Mouse (Mus musculus): Measurements from ENCODE around the gene Scrn1. TPM values are rescaled to one million over a fixed set of nuclear protein-coding genes. Genes with fewer than 3 reads are reported as not detected.

Scrn1 gene
- polyA plus RNA-seq, 1 experiment from 2014 or later, result 86.4 TPM

DNA sequence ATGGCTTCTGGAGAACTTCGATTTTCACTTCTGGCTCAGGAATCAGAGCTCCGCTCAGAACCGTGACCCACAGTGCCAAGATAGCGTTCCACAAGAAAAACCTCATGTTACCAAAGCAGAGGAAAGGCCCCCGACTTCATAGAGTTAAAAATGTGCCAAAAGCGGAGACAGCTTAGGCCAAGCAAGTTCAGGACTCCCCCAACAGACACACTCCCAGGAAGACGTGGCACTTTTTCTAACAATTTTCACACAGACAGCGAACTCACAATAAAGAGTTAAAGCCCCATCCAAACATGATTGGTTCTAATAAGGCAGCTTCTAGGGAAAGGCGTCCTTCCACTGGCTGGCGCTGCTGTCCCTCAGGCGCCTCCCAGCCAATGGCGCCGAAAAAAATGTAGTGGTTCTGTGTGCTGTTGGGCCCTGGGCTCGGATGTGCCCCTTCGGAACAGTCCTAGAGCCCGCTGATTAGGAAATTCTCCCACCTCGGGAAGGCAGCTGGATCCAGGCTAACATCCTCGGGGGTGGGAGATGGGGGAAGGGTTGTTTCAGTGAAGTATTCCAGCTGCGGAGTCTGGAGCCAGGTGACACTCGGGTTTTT is 26.7 kb upstream of the Scrn1 start:
- peak; percentile 78 for ATAC-seq (ENCODE audit: low FRiP score, low read depth)
- H3K36me3 ChIP-seq, result no peaks in the 10 kb centered on the region
- H3K27me3 ChIP-seq, result no peaks in the 10 kb centered on the region
- WGBS, result 1% methylated on average over 20 of the region's 20 CpGs
- peaks cover 46% of the 10 kb centered on the region for H3K4me1 ChIP-seq
- peak overlapping the region; percentile 32; the same call in 1 of the 2 replicates for H3K27ac ChIP-seq (replicated peaks)
- H3K4me2 ChIP-seq (replicated peaks), result peak overlapping the region; percentile 77
- peak overlapping the region; percentile 62 for H3K9ac ChIP-seq (replicated peaks)
- peak overlapping the region; percentile 56 for H3K4me3 ChIP-seq
- H3K9me3 ChIP-seq, result no peaks in the 10 kb centered on the region

DNA sequence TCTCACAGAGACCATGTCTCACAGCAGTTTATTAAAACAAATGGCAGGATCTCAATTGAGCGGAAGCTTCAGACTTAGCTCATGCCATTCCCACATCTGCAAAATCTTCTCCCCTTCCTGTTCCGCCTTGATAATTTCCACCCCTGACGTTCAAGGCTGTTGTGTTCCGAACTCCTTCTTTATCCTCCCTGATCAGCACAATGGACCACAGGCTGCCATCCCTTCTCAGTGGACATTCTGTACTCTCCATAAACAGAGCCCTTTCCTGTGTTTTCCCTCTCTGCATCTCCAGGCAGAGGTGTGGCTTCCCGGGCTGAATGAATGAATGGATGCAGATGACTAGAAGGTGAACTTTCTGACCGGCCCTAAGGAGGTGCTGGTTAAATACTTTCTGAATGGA is 25.5 kb upstream of the Scrn1 start:
- Histone ChIP-seq H3K27ac (replicated peaks) (no peak overlapping the region), H3K4me2 (replicated peaks) (peak overlapping the region; percentile 20), H3K4me1 (peaks cover 39% of the 10 kb centered on the region), H3K36me3 (no peaks in the 10 kb centered on the region), H3K4me3 (no peak overlapping the region), H3K27me3 (no peaks in the 10 kb centered on the region), H3K9me3 (no peaks in the 10 kb centered on the region), H3K9ac (replicated peaks) (no peak overlapping the region; the same call in 1 of the 2 replicates)
- ATAC-seq (ENCODE audit: low FRiP score, low read depth), result no peak
- WGBS, result 46% methylated on average over 6 of the region's 6 CpGs

GRCm38 (mm10) chr6:54590691-54591090 is 24.4 kb upstream of the Scrn1 start:
- H3K4me1 ChIP-seq, result peaks cover 29% of the 10 kb centered on the region
- WGBS, result 96% methylated on average over 2 of the region's 2 CpGs
- ATAC-seq (ENCODE audit: low FRiP score, low read depth), result no peak
- no peak overlapping the region for H3K4me3 ChIP-seq
- H3K27me3 ChIP-seq, result no peaks in the 10 kb centered on the region
- H3K4me2 ChIP-seq (replicated peaks), result no peak overlapping the region
- no peaks in the 10 kb centered on the region for H3K36me3 ChIP-seq
- H3K27ac ChIP-seq (replicated peaks), result no peak overlapping the region
- no peaks in the 10 kb centered on the region for H3K9me3 ChIP-seq
- no peak overlapping the region for H3K9ac ChIP-seq (replicated peaks)

DNA sequence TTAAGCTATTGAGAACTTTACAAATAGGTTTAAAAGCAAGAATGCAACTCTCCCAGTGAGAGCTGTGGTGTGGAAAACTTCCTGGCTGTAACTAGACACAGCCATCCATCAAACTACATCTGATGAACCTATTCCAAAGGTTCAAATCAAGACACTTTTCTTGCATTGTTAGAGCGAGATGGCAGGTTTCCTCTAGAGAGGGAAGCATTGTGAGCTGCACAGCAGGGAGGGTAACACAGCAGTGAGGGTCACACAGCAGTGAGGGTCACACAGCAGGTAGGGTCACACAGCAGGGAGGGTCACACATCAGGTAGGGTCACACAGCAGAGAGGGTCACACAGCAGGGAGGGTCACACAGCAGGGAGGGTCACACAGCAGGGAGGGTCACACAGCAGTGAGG is 21.9 kb upstream of the Scrn1 start:
- H3K4me3 ChIP-seq, result no peak overlapping the region
- H3K9ac ChIP-seq (replicated peaks), result no peak overlapping the region
- H3K4me1 ChIP-seq, result peaks cover 16% of the 10 kb centered on the region
- ATAC-seq (ENCODE audit: low FRiP score, low read depth), result no peak
- no peak overlapping the region for H3K27ac ChIP-seq (replicated peaks)
- no peaks in the 10 kb centered on the region for H3K9me3 ChIP-seq
- H3K4me2 ChIP-seq (replicated peaks), result no peak overlapping the region
- WGBS, result 56% methylated on average over 1 of the region's 1 CpGs
- no peaks in the 10 kb centered on the region for H3K36me3 ChIP-seq
- no peaks in the 10 kb centered on the region for H3K27me3 ChIP-seq

DNA sequence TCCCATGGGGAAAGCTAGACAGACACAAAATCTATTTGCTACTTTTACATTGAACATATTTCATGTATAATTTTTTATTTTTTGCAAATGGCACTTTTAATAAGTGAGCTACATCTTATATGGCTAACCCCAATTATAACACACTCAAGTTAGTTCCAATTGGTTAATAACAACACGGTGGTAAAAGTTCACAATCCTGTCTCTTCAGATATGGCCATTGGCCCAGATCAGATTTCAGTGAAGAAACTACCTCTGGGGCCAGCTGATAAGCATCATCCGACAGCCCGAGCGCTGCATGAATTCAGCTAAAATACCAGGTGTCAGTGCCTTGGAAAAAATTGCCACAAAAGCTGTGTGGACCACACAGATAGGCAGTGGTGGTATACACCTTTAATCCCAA is 21.4 kb upstream of the Scrn1 start:
- Histone ChIP-seq H3K36me3 (no peaks in the 10 kb centered on the region), H3K4me1 (peaks cover 15% of the 10 kb centered on the region), H3K9me3 (no peaks in the 10 kb centered on the region), H3K27me3 (no peaks in the 10 kb centered on the region), H3K4me2 (replicated peaks) (no peak overlapping the region), H3K4me3 (no peak overlapping the region), H3K9ac (replicated peaks) (no peak overlapping the region), H3K27ac (replicated peaks) (no peak overlapping the region)
- ATAC-seq (ENCODE audit: low FRiP score, low read depth), result no peak
- WGBS, result 87% methylated on average over 4 of the region's 4 CpGs

GRCm38 (mm10) chr6:54586911-54587310 is 20.6 kb upstream of the Scrn1 start:
- Histone ChIP-seq H3K9me3 (no peaks in the 10 kb centered on the region), H3K4me3 (no peak overlapping the region), H3K36me3 (peaks cover 4% of the 10 kb centered on the region; the same call in 1 of the 2 replicates), H3K4me1 (peaks cover 12% of the 10 kb centered on the region), H3K27me3 (no peaks in the 10 kb centered on the region), H3K9ac (replicated peaks) (no peak overlapping the region), H3K4me2 (replicated peaks) (no peak overlapping the region), H3K27ac (replicated peaks) (no peak overlapping the region)
- no peak for ATAC-seq (ENCODE audit: low FRiP score, low read depth)
- WGBS, result 78% methylated on average over 8 of the region's 8 CpGs

DNA sequence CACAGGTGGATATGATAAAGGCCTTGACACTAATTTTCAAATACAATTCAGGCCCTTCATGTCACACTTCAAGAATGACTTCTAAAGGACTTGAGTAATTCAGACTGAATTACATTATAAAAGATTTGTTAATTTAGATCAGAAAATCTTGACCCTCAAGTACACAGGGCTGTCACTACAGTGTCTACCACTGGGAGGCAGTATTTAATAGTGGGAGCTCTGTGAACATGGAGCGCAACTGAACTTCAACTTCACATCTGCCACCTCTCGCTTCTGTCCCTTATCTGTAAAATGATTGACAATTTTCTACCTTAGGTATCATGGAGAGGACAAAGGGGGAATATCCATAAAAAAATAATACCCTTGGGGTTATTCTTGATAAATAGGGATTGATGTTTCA is 19.9 kb upstream of the Scrn1 start:
- Histone ChIP-seq H3K4me2 (replicated peaks) (no peak overlapping the region), H3K4me3 (no peak overlapping the region), H3K9me3 (no peaks in the 10 kb centered on the region), H3K4me1 (0 out of 2 replicates have a peak, but pooled peaks cover 6% of the 10 kb centered on the region), H3K27ac (replicated peaks) (no peak overlapping the region), H3K27me3 (no peaks in the 10 kb centered on the region), H3K36me3 (peaks cover 4% of the 10 kb centered on the region; the same call in 1 of the 2 replicates), H3K9ac (replicated peaks) (no peak overlapping the region)
- 21% methylated on average over 2 of the region's 2 CpGs for WGBS
- ATAC-seq (ENCODE audit: low FRiP score, low read depth), result no peak

GRCm38 (mm10) chr6:54573218-54573955 is 7.1 kb upstream of the Scrn1 start:
- H3K4me2 ChIP-seq (replicated peaks), result peak overlapping the region; percentile 14; the same call in 1 of the 2 replicates
- ATAC-seq (ENCODE audit: low FRiP score, low read depth), result peak; percentile 77
- H3K36me3 ChIP-seq, result no peaks in the 10 kb centered on the region
- H3K9ac ChIP-seq (replicated peaks), result 0 out of 2 replicates have a peak overlapping the region, but pooled peaks have one; percentile 6
- H3K27ac ChIP-seq (replicated peaks), result peak overlapping the region; percentile 42; the same call in 1 of the 2 replicates
- 23% methylated on average over 6 of the region's 6 CpGs for WGBS
- peaks cover 39% of the 10 kb centered on the region for H3K4me1 ChIP-seq
- no peaks in the 10 kb centered on the region for H3K9me3 ChIP-seq
- no peak overlapping the region for H3K4me3 ChIP-seq
- no peaks in the 10 kb centered on the region for H3K27me3 ChIP-seq

GRCm38 (mm10) chr6:54569776-54570175 is 3.5 kb upstream of the Scrn1 start:
- Histone ChIP-seq H3K4me1 (peaks cover 48% of the 10 kb centered on the region), H3K27ac (replicated peaks) (peak overlapping the region; percentile 64), H3K36me3 (no peaks in the 10 kb centered on the region), H3K27me3 (peaks cover 4% of the 10 kb centered on the region; the same call in 1 of the 2 replicates), H3K4me3 (no peak overlapping the region), H3K4me2 (replicated peaks) (no peak overlapping the region), H3K9me3 (no peaks in the 10 kb centered on the region), H3K9ac (replicated peaks) (no peak overlapping the region)
- WGBS, result 30% methylated on average over 7 of the region's 7 CpGs
- no peak for ATAC-seq (ENCODE audit: low FRiP score, low read depth)

- 13% methylated on average over 6 of the region's 6 CpGs for WGBS
- H3K9me3 ChIP-seq, result no peaks in the 10 kb centered on the region
- no peak for ATAC-seq (ENCODE audit: low FRiP score, low read depth)
- H3K27me3 ChIP-seq, result peaks cover 4% of the 10 kb centered on the region; the same call in 1 of the 2 replicates
- H3K36me3 ChIP-seq, result no peaks in the 10 kb centered on the region
- peak overlapping the region; percentile 95 for H3K27ac ChIP-seq (replicated peaks)
- peak overlapping the region; percentile 74 for H3K4me2 ChIP-seq (replicated peaks)
- H3K9ac ChIP-seq (replicated peaks), result peak overlapping the region; percentile 77; the same call in 1 of the 2 replicates
- peaks cover 56% of the 10 kb centered on the region for H3K4me1 ChIP-seq
- H3K4me3 ChIP-seq, result peak overlapping the region; percentile 63
Observed at GRCm38 (mm10) chr6:54566546-54566919, 244 bp upstream of the Scrn1 start.

- Histone ChIP-seq H3K9ac (replicated peaks) (peak overlapping the region; percentile 77), H3K9me3 (no peaks in the 10 kb centered on the region), H3K4me2 (replicated peaks) (peak overlapping the region; percentile 74), H3K36me3 (no peaks in the 10 kb centered on the region), H3K4me3 (peak overlapping the region; percentile 63), H3K27me3 (peaks cover 4% of the 10 kb centered on the region; the same call in 1 of the 2 replicates), H3K27ac (replicated peaks) (peak overlapping the region; percentile 95), H3K4me1 (peaks cover 58% of the 10 kb centered on the region)
- 5% methylated on average over 3 of the region's 3 CpGs for WGBS
- ATAC-seq (ENCODE audit: low FRiP score, low read depth), result peak; percentile 76
Observed at GRCm38 (mm10) chr6:54565012-54565411, 1.3 kb downstream of the Scrn1 start.

DNA sequence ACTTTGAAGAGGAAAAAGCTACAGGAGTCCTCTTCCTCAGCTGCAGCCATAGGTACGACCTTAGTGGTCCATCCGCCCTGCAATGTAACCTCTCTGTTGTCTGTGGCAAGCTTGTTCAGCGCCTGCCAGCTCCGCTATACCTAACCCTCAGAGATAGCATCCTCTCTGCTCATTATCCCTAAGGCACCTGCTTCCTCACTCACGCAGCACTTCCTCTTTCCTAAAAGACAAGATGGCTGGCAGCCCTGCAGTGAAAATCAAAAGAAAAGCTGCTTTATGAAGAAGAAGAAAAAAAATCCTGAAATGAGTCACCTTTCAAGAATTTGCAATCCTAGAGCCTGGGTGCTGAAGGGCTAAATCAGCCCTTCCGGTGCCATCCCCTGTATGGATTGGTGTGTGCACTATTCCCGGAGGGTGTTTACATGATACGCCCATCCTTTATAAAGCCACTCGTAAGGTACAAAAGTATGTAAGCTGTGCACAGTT is 1.7 kb downstream of the Scrn1 start:
- peak overlapping the region; percentile 95 for H3K27ac ChIP-seq (replicated peaks)
- peaks cover 58% of the 10 kb centered on the region for H3K4me1 ChIP-seq
- 43% methylated on average over 9 of the region's 9 CpGs for WGBS
- peak overlapping the region; percentile 63 for H3K4me3 ChIP-seq
- H3K36me3 ChIP-seq, result no peaks in the 10 kb centered on the region
- H3K9ac ChIP-seq (replicated peaks), result peak overlapping the region; percentile 77
- H3K27me3 ChIP-seq, result peaks cover 4% of the 10 kb centered on the region; the same call in 1 of the 2 replicates
- no peaks in the 10 kb centered on the region for H3K9me3 ChIP-seq
- no peak for ATAC-seq (ENCODE audit: low FRiP score, low read depth)
- peak overlapping the region; percentile 74 for H3K4me2 ChIP-seq (replicated peaks)
